Mouse (Mus musculus) CD4-positive, CD25-positive, alpha-beta regulatory T cell, adult 4 months (primary cell): ENCODE data around the gene Trhr2. TPM values are rescaled to one million over a fixed set of nuclear protein-coding genes. Genes with fewer than 3 reads are reported as not detected.

ENCODE experiments used
- ATAC-seq: one replicate; pipeline ENCODE4 v1.8.0; 2017
- polyA plus RNA-seq, 2 experiments: library from polyadenylated mRNA; unstranded; fragments of 100-300 nt; shearing (Covaris generic); gene quantifications; one replicate each; pipeline ENCODE4 v1.2.1; 2017

The Trhr2 gene
- polyA plus RNA-seq, 2 experiments from 2014 or later: not detected

DNA sequence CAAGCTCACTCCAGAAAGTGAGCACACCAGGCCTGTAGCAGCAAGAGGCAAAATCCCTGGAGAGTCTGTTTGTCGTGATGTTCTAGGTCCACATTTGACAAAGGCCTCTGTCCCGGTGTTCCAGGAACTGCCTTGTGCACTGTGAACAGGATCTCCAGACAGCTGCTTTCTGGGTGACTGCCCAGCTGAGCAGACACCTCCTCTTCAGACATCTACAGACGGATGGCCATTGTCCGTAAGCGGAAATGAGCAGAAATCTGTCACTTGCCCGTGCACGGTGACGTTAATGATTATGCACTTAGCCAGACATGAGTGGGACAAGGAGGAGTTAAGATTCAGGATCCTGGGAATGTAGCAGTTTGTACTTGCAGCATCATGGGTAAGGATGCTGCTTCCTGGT, 6.4 kb downstream of the Trhr2 start:
- no peak for ATAC-seq

- no peak for ATAC-seq
Measured at GRCm38 (mm10) chr8:122350309-122351089, 10.0 kb downstream of the Trhr2 start.

DNA sequence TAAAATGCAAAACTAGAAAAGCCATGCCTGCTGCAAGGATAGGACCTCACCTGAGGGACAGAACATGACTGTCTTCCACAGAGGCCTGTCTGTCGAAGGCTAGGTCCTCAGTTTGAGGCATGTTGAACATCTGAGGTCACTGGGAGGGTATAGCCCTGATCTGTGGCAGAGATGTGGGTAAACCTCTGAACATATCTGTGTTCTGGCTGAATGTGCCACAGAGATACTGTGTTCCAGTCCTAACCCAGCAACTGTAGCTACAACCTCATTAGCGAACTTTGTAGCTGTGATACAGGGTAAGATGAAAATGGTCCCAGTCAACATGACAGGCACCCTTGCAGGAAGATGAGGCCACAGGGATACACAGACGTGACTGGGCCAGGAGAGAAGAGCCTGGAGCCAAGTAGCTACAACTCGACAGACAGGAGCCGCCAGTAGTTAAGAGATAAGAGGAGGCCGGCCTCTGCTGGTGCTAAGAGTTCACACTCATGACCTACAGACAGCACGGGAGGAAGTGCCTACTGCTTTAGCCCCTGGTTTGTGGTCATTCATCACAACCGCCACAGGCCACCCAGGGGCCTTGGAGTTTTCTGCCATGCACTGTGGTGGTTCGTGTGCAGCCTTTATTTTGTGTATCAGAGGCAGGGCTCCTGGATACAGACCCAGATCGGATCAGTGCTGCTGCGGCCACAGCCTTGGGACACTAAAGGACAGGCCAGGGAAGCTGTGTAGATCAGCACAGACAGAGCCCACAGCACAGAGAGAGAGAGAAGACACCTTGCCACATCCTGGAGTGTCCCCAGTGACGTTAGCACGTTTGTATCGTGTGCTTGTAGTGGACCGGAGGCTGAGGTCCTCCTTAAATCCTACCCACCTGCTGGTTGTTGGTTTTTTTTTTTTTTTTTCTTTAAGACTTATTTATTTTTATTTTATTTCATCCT, 10.9 kb downstream of the Trhr2 start:
- no peak for ATAC-seq

- ATAC-seq: no peak
Measured at GRCm38 (mm10) chr8:122347811-122348552, 12.6 kb downstream of the Trhr2 start.

- no peak for ATAC-seq
Measured at GRCm38 (mm10) chr8:122345181-122346095, 15.1 kb downstream of the Trhr2 start.

DNA sequence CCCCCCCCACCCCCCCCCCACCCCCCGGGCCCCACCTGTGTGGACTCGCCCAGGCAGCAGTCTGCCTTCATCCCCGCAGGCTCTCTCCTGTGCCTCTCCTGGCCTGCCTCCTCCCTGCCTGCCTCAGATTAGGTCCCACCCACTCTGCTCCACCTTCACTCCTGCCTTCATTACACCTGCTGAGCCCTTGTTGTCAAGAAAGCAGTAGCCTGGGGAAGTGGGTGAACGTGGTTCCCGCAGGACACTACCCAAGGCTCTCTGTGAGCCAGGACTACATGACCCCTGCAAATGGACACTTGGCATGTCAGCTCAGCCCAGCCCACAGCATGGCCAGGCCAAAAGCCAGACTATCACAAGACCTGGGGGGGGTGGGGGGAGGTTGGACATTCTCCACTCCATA, 16.3 kb downstream of the Trhr2 start:
- ATAC-seq: no peak

GRCm38 (mm10) chr8:122343758-122344157, 16.8 kb downstream of the Trhr2 start:
- peak; percentile 66 for ATAC-seq

DNA sequence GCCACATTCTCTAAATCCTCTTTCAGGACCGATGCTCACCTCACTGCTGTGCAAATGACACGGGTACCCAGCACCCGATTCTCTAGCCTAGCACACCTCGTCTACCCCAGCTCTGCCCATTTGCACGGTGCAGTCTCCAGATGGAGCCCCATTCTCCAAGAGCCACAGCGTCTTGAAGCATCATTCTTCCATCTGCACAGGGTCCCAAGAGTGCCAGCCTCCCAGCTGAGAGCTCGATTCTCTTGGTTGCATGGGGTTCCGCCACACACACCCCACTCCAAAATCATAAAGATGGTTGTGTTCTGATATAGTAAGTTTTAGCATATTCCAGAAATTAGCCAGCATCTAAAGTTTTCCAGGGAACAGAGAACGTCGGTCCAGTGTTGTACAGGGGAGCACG, 17.2 kb downstream of the Trhr2 start:
- no peak for ATAC-seq

DNA sequence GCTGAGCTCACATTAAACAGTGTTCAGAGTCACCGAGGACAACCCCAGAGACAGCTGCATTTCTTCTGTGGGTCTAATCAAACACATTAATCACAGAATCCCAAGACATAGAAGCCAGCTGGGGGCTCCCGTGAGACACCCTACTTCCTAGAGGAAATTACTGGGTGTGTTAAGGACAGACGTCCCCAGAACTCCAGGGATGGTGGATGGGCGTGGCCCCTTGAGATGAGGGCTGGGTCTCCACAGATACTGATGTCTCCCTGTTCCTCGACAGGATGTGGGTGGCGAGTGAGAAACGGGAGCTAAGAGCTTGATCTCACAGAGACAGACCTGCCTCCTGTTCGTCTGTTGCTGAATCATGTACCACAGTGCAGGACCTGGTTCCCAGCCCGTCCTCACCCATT, 17.7 kb downstream of the Trhr2 start:
- ATAC-seq: peak; percentile 78

DNA sequence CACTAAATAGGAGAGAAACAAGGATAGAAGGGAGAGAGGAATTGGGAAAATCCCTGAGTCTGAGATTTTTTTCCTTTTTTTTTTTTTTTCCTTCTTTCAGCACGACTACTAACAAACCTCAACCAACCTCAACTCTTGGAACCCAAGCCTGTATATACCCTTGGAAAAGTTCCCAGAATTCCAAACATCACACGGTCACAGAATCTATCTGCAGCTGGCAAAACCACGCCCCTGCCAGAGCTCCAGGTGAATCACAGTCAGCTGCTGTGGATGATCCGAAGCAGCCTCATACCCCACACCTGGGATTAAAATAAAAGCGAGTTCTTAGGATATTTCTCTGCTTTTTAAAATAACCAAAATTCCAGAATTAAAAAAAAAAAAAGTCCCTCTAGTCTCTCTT, 18.2 kb downstream of the Trhr2 start:
- ATAC-seq: no peak

DNA sequence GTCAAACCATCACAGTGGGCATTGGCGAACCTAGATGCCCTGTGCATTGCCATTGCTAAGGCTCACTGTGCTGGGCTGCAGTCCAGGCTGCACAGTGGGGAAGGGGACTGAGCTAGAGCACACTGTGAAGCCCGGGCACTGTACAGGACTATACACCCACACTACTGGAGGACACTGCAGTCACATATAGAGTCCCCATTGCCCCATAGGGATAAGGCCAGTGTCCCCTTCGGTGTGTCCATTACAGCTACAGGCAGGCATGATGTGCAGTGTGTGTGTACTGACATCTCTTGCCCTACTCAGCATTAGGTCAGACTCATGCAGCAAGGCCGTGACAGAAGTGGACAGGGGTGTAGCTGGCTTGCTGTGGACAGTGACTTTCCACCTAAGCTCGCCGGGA, 18.8 kb downstream of the Trhr2 start:
- ATAC-seq: no peak

- no peak for ATAC-seq
Measured at GRCm38 (mm10) chr8:122340761-122341160, 19.8 kb downstream of the Trhr2 start.

DNA sequence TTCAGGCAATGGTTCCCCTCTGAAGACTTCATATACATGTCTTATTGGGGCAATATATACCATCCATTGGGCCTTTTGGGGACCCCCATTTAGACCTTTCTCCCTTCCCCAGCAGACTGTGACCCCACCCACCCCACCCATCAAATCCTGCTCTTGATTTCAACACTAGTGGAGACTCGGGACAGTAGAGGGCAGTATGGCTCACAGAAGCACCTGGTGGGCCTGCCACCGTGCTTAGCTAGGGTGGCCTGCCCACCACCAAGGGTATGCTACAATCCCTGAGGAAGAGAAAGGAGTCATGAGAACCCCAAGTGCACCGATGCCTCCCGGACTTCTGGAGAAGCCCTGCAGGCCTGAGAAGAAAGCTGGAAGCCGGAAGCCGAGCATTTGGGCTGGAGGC, 21.7 kb downstream of the Trhr2 start:
- ATAC-seq: no peak

DNA sequence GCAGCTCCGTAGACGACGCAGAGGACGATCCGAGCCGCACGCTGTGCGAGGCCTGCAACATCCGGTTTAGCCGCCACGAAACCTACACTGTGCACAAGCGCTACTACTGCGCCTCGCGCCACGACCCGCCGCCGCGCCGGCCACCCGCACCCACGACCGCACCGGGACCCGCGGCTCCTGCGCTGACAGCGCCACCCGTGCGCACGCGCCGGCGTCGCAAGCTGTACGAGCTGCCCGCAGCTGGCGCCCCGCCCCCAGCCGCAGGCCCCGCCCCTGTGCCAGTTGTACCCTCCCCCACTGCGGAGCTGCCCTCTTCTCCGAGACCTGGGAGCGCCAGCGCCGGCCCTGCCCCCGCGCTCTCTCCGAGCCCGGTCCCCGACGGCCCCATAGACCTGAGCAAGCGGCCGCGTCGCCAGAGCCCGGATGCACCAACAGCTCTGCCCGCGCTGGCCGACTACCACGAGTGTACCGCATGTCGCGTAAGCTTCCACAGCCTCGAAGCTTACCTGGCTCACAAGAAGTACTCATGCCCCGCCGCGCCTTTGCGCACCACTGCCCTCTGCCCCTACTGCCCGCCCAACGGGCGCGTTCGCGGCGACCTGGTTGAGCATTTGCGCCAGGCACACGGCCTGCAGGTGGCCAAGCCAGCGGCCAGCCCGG, 24.2 kb downstream of the Trhr2 start:
- no peak for ATAC-seq

DNA sequence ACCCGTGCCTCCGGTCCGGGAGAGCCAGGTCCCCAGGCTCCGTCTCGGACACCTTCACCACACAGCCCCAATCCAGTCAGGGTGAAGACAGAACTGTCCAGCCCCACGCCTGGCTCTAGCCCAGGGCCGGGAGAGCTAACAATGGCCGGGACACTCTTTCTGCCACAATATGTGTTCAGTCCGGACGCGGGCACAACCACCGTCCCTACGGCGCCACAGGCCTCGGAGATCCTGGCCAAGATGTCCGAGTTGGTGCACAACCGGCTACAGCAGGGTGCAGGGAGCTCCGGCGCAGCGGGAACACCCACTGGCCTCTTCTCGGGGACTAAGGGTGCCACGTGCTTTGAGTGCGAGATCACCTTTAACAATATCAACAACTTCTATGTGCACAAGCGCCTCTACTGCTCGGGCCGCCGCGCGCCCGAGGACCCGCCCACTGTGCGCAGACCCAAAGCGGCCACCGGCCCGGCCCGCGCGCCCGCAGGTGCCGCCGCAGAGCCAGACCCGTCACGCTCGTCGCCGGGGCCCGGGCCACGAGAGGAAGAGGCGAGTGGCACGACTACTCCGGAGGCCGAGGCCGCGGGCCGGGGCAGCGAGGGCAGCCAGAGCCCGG, 24.8 kb downstream of the Trhr2 start:
- ATAC-seq: no peak

DNA sequence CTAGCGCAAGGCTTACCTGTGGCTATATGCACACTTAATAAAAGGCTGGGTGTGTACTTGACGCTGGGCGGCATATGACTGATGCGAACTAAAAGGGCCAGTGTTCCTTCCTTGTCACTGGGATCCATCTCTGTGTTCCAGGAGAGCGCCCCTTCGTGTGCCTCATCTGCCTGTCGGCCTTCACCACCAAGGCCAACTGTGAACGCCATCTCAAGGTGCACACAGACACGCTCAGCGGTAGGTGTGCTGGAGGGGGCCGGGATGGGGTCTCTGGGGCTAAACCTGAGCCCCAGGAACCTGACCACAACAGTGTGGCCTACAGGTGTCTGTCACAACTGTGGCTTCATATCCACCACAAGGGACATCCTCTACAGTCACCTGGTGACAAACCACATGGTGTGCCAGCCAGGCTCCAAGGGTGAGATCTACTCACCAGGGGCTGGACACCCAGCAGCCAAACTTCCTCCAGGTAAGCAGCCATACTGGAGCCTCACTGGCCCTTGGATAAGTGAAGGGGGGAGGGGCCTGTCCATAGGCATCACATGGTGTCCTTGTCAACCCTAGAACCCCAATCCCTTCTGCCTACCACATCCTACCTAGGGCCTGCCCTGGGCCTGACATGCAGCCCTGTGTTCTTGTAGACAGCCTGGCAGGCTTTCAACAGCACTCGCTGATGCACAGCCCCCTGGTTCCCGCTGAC, 25.6 kb downstream of the Trhr2 start:
- no peak for ATAC-seq

DNA sequence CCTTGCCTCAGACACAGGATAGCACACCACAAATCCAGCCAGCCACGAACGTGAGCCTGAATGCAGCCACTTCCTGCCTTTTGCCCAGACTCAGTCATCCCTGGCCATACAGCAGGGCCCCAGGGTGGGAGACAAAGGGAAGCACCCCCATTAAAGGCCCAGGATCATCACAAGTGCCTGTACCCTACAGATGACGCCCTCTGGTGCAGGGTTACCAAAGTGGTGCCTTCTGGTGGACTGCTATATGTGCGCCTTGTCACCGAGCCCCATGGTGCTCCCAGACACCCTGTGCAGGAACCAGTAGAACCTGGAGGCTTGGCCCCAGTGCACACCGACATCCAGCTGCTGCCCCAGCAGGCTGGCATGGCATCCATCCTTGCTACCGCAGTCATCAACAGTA, 27.0 kb downstream of the Trhr2 start:
- ATAC-seq: no peak

DNA sequence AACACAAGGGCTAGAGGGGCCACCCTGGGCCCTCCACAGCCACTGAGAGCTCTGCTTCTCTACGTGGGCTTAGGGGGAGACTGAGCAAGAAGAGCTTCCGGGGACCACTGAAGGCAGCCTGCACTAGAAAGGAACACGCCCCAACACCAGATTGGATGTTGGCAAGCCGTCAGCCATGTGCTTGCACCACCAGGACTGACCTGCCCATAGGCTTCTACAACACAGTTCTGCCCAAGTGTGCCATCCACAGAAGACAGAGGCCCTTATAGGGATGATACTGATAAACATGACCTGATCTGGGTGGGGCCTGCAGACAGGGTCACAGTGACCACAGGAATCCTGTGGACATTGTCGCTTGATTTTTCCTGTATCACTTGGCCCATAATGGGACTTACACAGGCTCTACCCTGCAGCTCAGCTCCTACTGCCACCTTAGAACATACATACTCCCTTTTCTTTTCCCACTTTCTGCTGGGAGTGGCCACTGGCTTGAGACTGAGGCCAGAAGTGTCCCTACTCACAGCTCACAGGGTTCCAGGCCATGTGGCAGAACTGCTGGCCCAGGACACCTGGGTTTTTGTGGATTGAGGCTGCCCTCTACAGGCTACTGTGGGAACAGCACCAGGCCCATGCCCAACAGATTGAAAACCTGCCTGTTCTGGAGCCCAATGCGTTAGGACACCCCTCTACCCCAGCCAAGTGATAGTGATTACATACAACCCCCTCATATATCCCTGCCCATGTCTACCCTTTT, 27.6 kb downstream of the Trhr2 start:
- peak; percentile 79 for ATAC-seq

GRCm38 (mm10) chr8:122331134-122331523, 29.4 kb downstream of the Trhr2 start:
- no peak for ATAC-seq
